Mouse (Mus musculus): Measurements from ENCODE around the gene Il1r2.

DNA sequence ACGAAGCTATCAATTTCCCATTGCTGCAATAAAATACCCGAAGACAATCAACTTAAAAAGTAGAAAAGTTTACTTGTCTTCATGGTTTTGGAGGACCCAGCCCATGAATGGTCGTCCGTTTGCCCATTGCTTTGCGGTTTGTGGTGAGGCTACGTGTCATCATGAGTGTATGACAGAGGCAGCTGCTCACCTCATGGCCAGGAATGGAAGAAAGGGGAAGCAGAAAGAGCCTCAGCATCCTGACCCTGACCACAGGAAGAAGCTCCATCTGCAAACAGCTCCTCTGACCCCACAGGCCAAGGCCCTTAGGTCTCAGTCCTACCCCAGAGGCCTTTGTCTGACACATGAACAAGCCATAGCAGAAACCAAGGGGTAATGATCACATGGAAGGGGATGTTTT, 22.7 kb upstream of the Il1r2 start:
- TF ChIP-seq HCFC1 (IDR thresholded peaks at IDR 0.05; ENCODE audit: borderline replicate concordance, insufficient read depth, low read length) (no peak), CHD2 (IDR thresholded peaks at IDR 0.05; ENCODE audit: low read depth, low read length) (no peak), ZC3H11A (IDR thresholded peaks at IDR 0.05; ENCODE audit: borderline replicate concordance, low read depth, low read length) (no peak)
